Mouse (Mus musculus): ENCODE data around the gene Macf1. TPM values are rescaled to one million over a fixed set of nuclear protein-coding genes. Genes with fewer than 3 reads are reported as not detected.

The Macf1 gene
- polyA plus RNA-seq, 1 experiment, result 88.5 TPM

DNA sequence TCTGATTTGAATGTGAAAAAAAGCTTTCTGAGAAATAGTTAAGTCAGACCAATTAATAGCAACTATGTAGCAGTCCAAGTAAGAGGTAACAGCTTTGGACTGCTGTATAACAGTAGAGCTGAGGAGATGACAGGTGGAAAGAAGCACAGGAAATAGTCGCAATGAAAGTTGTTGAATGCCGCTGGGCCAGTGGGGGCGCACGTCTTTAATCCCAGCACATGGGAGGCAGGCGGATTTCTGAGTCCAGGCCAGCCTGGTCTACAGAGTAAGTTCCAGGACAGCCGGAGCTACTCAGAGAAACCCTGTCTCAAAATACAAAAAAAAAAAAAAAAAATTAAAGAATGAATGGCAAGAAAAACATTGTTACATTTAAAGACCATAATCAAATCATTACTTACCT is 35.0 kb downstream of the Macf1 start:
- Histone ChIP-seq H3K4me2 (ENCODE audit: low read depth) (no peak overlapping the region), H3K27me3 (ENCODE audit: control insufficient read depth, insufficient read depth, insufficient read length) (no peaks in the 10 kb centered on the region), H3ac (ENCODE audit: control insufficient read depth, insufficient read length) (no peak overlapping the region), H3K79me2 (ENCODE audit: control insufficient read depth, insufficient read depth) (peaks cover 48% of the 10 kb centered on the region), H3K36me3 (ENCODE audit: control insufficient read depth, insufficient read depth) (no peaks in the 10 kb centered on the region), H3K4me3 (no peak overlapping the region)
- TF ChIP-seq TCF12 (IDR thresholded peaks at IDR 0.05; ENCODE audit: insufficient read depth, poor library complexity, severe bottlenecking) (no peak), MYOD1 (IDR thresholded peaks at IDR 0.05; ENCODE audit: control insufficient read depth in 1 of 3, insufficient read length in 2 of 3, low read depth in 2 of 3) (no peak), USF1 (IDR thresholded peaks at IDR 0.05; ENCODE audit: low read depth) (no peak), MAX (IDR thresholded peaks at IDR 0.05; ENCODE audit: low read depth) (no peak), MYOG (IDR thresholded peaks at IDR 0.05; ENCODE audit: control insufficient read depth in 1 of 3, insufficient read depth in 1 of 3, insufficient read length in 2 of 3, low read depth in 2 of 3) (no peak), POLR2A (IDR thresholded peaks at IDR 0.05; ENCODE audit: insufficient read length, low read depth) (no peak), POLR2AphosphoS2 (IDR thresholded peaks at IDR 0.05; ENCODE audit: insufficient read length, low read depth) (no peak), SRF (IDR thresholded peaks at IDR 0.05; ENCODE audit: control insufficient read depth, insufficient read length, low read depth) (no peak), TCF3 (IDR thresholded peaks at IDR 0.05; ENCODE audit: insufficient read length, low read depth) (no peak), REST (IDR thresholded peaks at IDR 0.05; ENCODE audit: insufficient read depth, insufficient read length) (no peak), CEBPB (IDR thresholded peaks at IDR 0.05; ENCODE audit: insufficient read depth, poor library complexity, severe bottlenecking) (no peak)

- H3K79me2 ChIP-seq (ENCODE audit: control insufficient read depth, insufficient read depth), result peaks cover 49% of the 10 kb centered on the region
- no peaks in the 10 kb centered on the region for H3K36me3 ChIP-seq (ENCODE audit: control insufficient read depth, insufficient read depth)
- no peak for TF ChIP-seq MYOG (IDR thresholded peaks at IDR 0.05; ENCODE audit: control insufficient read depth in 1 of 3, insufficient read depth in 1 of 3, insufficient read length in 2 of 3, low read depth in 2 of 3)
- TF ChIP-seq E2F4 (IDR thresholded peaks at IDR 0.05; ENCODE audit: insufficient read depth), result no peak
- TF ChIP-seq MAX (IDR thresholded peaks at IDR 0.05; ENCODE audit: low read depth), result no peak
- TF ChIP-seq MYOD1 (IDR thresholded peaks at IDR 0.05; ENCODE audit: control insufficient read depth in 1 of 3, insufficient read length in 2 of 3, low read depth in 2 of 3), result no peak
- TF ChIP-seq SRF (IDR thresholded peaks at IDR 0.05; ENCODE audit: control insufficient read depth, insufficient read length, low read depth), result no peak
- no peaks in the 10 kb centered on the region for H3K27me3 ChIP-seq (ENCODE audit: control insufficient read depth, insufficient read depth, insufficient read length)
- no peak overlapping the region for H3K4me2 ChIP-seq (ENCODE audit: low read depth)
- no peak overlapping the region for H3K4me3 ChIP-seq
- H3ac ChIP-seq (ENCODE audit: control insufficient read depth, insufficient read length), result no peak overlapping the region
Measured at GRCm38 (mm10) chr4:123647668-123648067, 36.5 kb downstream of the Macf1 start.

GRCm38 (mm10) chr4:123647109-123647508 is 37.1 kb downstream of the Macf1 start:
- H3K4me2 ChIP-seq (ENCODE audit: low read depth), result no peak overlapping the region
- peaks cover 53% of the 10 kb centered on the region for H3K79me2 ChIP-seq (ENCODE audit: control insufficient read depth, insufficient read depth)
- no peak overlapping the region for H3ac ChIP-seq (ENCODE audit: control insufficient read depth, insufficient read length)
- TF ChIP-seq REST (IDR thresholded peaks at IDR 0.05; ENCODE audit: insufficient read depth, insufficient read length), result no peak
- no peak for TF ChIP-seq TCF12 (IDR thresholded peaks at IDR 0.05; ENCODE audit: insufficient read depth, poor library complexity, severe bottlenecking)
- TF ChIP-seq MYOD1 (IDR thresholded peaks at IDR 0.05; ENCODE audit: control insufficient read depth in 1 of 3, insufficient read length in 2 of 3, low read depth in 2 of 3), result no peak
- TF ChIP-seq SRF (IDR thresholded peaks at IDR 0.05; ENCODE audit: control insufficient read depth, insufficient read length, low read depth), result no peak
- no peak for TF ChIP-seq POLR2AphosphoS2 (IDR thresholded peaks at IDR 0.05; ENCODE audit: insufficient read length, low read depth)
- TF ChIP-seq MAX (IDR thresholded peaks at IDR 0.05; ENCODE audit: low read depth), result no peak
- H3K27me3 ChIP-seq (ENCODE audit: control insufficient read depth, insufficient read depth, insufficient read length), result no peaks in the 10 kb centered on the region
- no peaks in the 10 kb centered on the region for H3K36me3 ChIP-seq (ENCODE audit: control insufficient read depth, insufficient read depth)
- no peak overlapping the region for H3K4me3 ChIP-seq

- Histone ChIP-seq H3K36me3 (ENCODE audit: control insufficient read depth, insufficient read depth) (no peaks in the 10 kb centered on the region), H3ac (ENCODE audit: control insufficient read depth, insufficient read length) (no peak overlapping the region), H3K4me3 (no peak overlapping the region), H3K79me2 (ENCODE audit: control insufficient read depth, insufficient read depth) (peaks cover 45% of the 10 kb centered on the region), H3K4me2 (ENCODE audit: low read depth) (no peak overlapping the region), H3K27me3 (ENCODE audit: control insufficient read depth, insufficient read depth, insufficient read length) (no peaks in the 10 kb centered on the region)
- TF ChIP-seq E2F4 (IDR thresholded peaks at IDR 0.05; ENCODE audit: insufficient read depth) (no peak), TCF12 (IDR thresholded peaks at IDR 0.05; ENCODE audit: insufficient read depth, poor library complexity, severe bottlenecking) (no peak)
Measured at GRCm38 (mm10) chr4:123645246-123645845, 38.8 kb downstream of the Macf1 start.

DNA sequence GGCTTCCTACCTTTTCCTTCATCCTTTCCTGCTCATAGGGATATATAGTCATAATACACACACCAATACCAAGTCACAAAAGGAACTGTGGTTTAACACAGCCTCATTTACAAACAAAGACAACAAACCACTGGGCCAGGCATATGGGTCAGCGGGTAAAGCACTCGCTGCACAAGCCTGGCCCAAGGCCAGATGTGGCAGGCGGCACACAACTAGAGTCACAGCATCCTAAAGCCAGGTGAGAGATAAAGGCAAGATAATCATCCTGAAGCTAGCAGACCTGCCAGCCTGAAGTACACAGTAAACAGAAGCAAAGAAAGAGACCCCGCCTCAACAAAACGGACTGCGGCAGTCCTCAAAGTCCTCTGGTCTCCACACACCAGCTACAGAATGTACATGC is 40.6 kb downstream of the Macf1 start:
- Histone ChIP-seq H3K79me2 (ENCODE audit: control insufficient read depth, insufficient read depth) (peaks cover 44% of the 10 kb centered on the region), H3K4me3 (no peak overlapping the region), H3K27me3 (ENCODE audit: control insufficient read depth, insufficient read depth, insufficient read length) (no peaks in the 10 kb centered on the region), H3K4me2 (ENCODE audit: low read depth) (no peak overlapping the region), H3ac (ENCODE audit: control insufficient read depth, insufficient read length) (no peak overlapping the region), H3K36me3 (ENCODE audit: control insufficient read depth, insufficient read depth) (peaks cover 4% of the 10 kb centered on the region)
- TF ChIP-seq SRF (IDR thresholded peaks at IDR 0.05; ENCODE audit: control insufficient read depth, insufficient read length, low read depth) (no peak), REST (IDR thresholded peaks at IDR 0.05; ENCODE audit: insufficient read depth, insufficient read length) (no peak), USF1 (IDR thresholded peaks at IDR 0.05; ENCODE audit: low read depth) (no peak), MAX (IDR thresholded peaks at IDR 0.05; ENCODE audit: low read depth) (no peak), TCF3 (IDR thresholded peaks at IDR 0.05; ENCODE audit: insufficient read length, low read depth) (no peak), CEBPB (IDR thresholded peaks at IDR 0.05; ENCODE audit: insufficient read depth, poor library complexity, severe bottlenecking) (no peak), E2F4 (IDR thresholded peaks at IDR 0.05; ENCODE audit: insufficient read depth) (no peak), TCF12 (IDR thresholded peaks at IDR 0.05; ENCODE audit: insufficient read depth, poor library complexity, severe bottlenecking) (no peak), MYOD1 (IDR thresholded peaks at IDR 0.05; ENCODE audit: control insufficient read depth in 1 of 3, insufficient read length in 2 of 3, low read depth in 2 of 3) (no peak), POLR2AphosphoS2 (IDR thresholded peaks at IDR 0.05; ENCODE audit: insufficient read length, low read depth) (no peak), POLR2A (IDR thresholded peaks at IDR 0.05; ENCODE audit: insufficient read length, low read depth) (no peak), MYOG (IDR thresholded peaks at IDR 0.05; ENCODE audit: control insufficient read depth in 1 of 3, insufficient read depth in 1 of 3, insufficient read length in 2 of 3, low read depth in 2 of 3) (no peak)
